Mouse (Mus musculus): ENCODE data around the gene Cwc22. TPM values are rescaled to one million over a fixed set of nuclear protein-coding genes. Genes with fewer than 3 reads are reported as not detected.
A peak's percentile ranks its signal among the peaks of the same experiment; 100 is the strongest.

The Cwc22 gene
- polyA plus RNA-seq, 1 experiment from 2014 or later: 18.8 TPM

- Histone ChIP-seq H3K9ac (ENCODE audit: low read length) (no peak overlapping the region), H3K4me1 (ENCODE audit: control insufficient read depth in 2 of 2, insufficient read depth in 2 of 2, low read length in 2 of 2) (peaks cover 0 to 7% of the 10 kb centered on the region in 2 experiments; a peak in 2 of 4 replicates), H3K27me3 (ENCODE audit: control insufficient read depth, insufficient read depth, low read length) (no peaks in the 10 kb centered on the region), H3K4me2 (ENCODE audit: low read length) (no peak overlapping the region), H3K36me3 (ENCODE audit: control insufficient read depth, insufficient read depth, low read length) (no peaks in the 10 kb centered on the region), H3K4me3 (ENCODE audit: control insufficient read depth in 1 of 2, insufficient read depth in 1 of 2, low read depth in 1 of 2, low read length in 2 of 2) (no peak overlapping the region), H3K9me3 (ENCODE audit: control insufficient read depth, low read length) (no peaks in the 10 kb centered on the region), H3K27ac (replicated peaks in 1 of 2; ENCODE audit: control insufficient read depth in 1 of 2, insufficient read depth in 1 of 2, low read depth in 2 of 2, low read length in 2 of 2) (no peak overlapping the region)
- WGBS: 75% methylated on average over 2 of the region's 2 CpGs
- ATAC-seq (ENCODE audit: insufficient number of reproducible peaks, insufficient read depth, low FRiP score, low read depth): no peak
Observed at GRCm38 (mm10) chr2:77948921-77949320, 2.7 kb upstream of the Cwc22 start.

- Histone ChIP-seq H3K4me2 (ENCODE audit: low read length) (no peak overlapping the region), H3K4me3 (ENCODE audit: control insufficient read depth in 1 of 2, insufficient read depth in 1 of 2, low read depth in 1 of 2, low read length in 2 of 2) (no peak overlapping the region), H3K9me3 (ENCODE audit: control insufficient read depth, low read length) (no peaks in the 10 kb centered on the region), H3K27ac (replicated peaks in 1 of 2; ENCODE audit: control insufficient read depth in 1 of 2, insufficient read depth in 1 of 2, low read depth in 2 of 2, low read length in 2 of 2) (no peak overlapping the region), H3K27me3 (ENCODE audit: control insufficient read depth, insufficient read depth, low read length) (no peaks in the 10 kb centered on the region), H3K4me1 (ENCODE audit: control insufficient read depth in 2 of 2, insufficient read depth in 2 of 2, low read length in 2 of 2) (peaks cover 0 to 7% of the 10 kb centered on the region in 2 experiments; a peak in 2 of 4 replicates), H3K9ac (ENCODE audit: low read length) (no peak overlapping the region), H3K36me3 (ENCODE audit: control insufficient read depth, insufficient read depth, low read length) (no peaks in the 10 kb centered on the region)
- no peak for ATAC-seq (ENCODE audit: insufficient number of reproducible peaks, insufficient read depth, low FRiP score, low read depth)
- WGBS: 77% methylated on average over 1 of the region's 1 CpGs
Observed at GRCm38 (mm10) chr2:77948126-77948525, 2.0 kb upstream of the Cwc22 start.

- H3K9me3 ChIP-seq (ENCODE audit: control insufficient read depth, low read length): no peaks in the 10 kb centered on the region
- H3K4me2 ChIP-seq (ENCODE audit: low read length): no peak overlapping the region
- no peak overlapping the region for H3K9ac ChIP-seq (ENCODE audit: low read length)
- ATAC-seq (ENCODE audit: insufficient number of reproducible peaks, insufficient read depth, low FRiP score, low read depth): no peak
- peaks cover 0 to 7% of the 10 kb centered on the region in 2 experiments; a peak in 2 of 4 replicates for H3K4me1 ChIP-seq (ENCODE audit: control insufficient read depth in 2 of 2, insufficient read depth in 2 of 2, low read length in 2 of 2)
- H3K36me3 ChIP-seq (ENCODE audit: control insufficient read depth, insufficient read depth, low read length): 0 out of 2 replicates have a peak, but pooled peaks cover 2% of the 10 kb centered on the region
- 63% methylated on average over 3 of the region's 3 CpGs for WGBS
- H3K4me3 ChIP-seq (ENCODE audit: control insufficient read depth in 1 of 2, insufficient read depth in 1 of 2, low read depth in 1 of 2, low read length in 2 of 2): no peak overlapping the region
- H3K27me3 ChIP-seq (ENCODE audit: control insufficient read depth, insufficient read depth, low read length): no peaks in the 10 kb centered on the region
- no peak overlapping the region for H3K27ac ChIP-seq (replicated peaks in 1 of 2; ENCODE audit: control insufficient read depth in 1 of 2, insufficient read depth in 1 of 2, low read depth in 2 of 2, low read length in 2 of 2)
Observed at GRCm38 (mm10) chr2:77947161-77947870, 1.1 kb upstream of the Cwc22 start.

GRCm38 (mm10) chr2:77944860-77945595 is 1.1 kb downstream of the Cwc22 start:
- Histone ChIP-seq H3K36me3 (ENCODE audit: control insufficient read depth, insufficient read depth, low read length) (0 out of 2 replicates have a peak, but pooled peaks cover 2% of the 10 kb centered on the region), H3K4me1 (ENCODE audit: control insufficient read depth in 2 of 2, insufficient read depth in 2 of 2, low read length in 2 of 2) (peaks cover 0 to 7% of the 10 kb centered on the region in 2 experiments; a peak in 2 of 4 replicates), H3K4me2 (ENCODE audit: low read length) (peak overlapping the region; percentile 91), H3K27ac (replicated peaks in 1 of 2; ENCODE audit: control insufficient read depth in 1 of 2, insufficient read depth in 1 of 2, low read depth in 2 of 2, low read length in 2 of 2) (peak overlapping the region in 1 of 2 experiments; percentile 68; a peak in 1 of 4 replicates), H3K27me3 (ENCODE audit: control insufficient read depth, insufficient read depth, low read length) (no peaks in the 10 kb centered on the region), H3K9me3 (ENCODE audit: control insufficient read depth, low read length) (no peaks in the 10 kb centered on the region), H3K4me3 (ENCODE audit: control insufficient read depth in 1 of 2, insufficient read depth in 1 of 2, low read depth in 1 of 2, low read length in 2 of 2) (peak overlapping the region; percentile 69 to 87), H3K9ac (ENCODE audit: low read length) (peak overlapping the region; percentile 89)
- no peak for ATAC-seq (ENCODE audit: insufficient number of reproducible peaks, insufficient read depth, low FRiP score, low read depth)
- 35% methylated on average over 8 of the region's 8 CpGs for WGBS

GRCm38 (mm10) chr2:77944281-77944680 is 1.9 kb downstream of the Cwc22 start:
- H3K9ac ChIP-seq (ENCODE audit: low read length): no peak overlapping the region
- 89% methylated on average over 5 of the region's 5 CpGs for WGBS
- ATAC-seq (ENCODE audit: insufficient number of reproducible peaks, insufficient read depth, low FRiP score, low read depth): no peak
- H3K4me3 ChIP-seq (ENCODE audit: control insufficient read depth in 1 of 2, insufficient read depth in 1 of 2, low read depth in 1 of 2, low read length in 2 of 2): no peak overlapping the region
- H3K36me3 ChIP-seq (ENCODE audit: control insufficient read depth, insufficient read depth, low read length): 0 out of 2 replicates have a peak, but pooled peaks cover 4% of the 10 kb centered on the region
- no peak overlapping the region for H3K4me2 ChIP-seq (ENCODE audit: low read length)
- no peak overlapping the region for H3K27ac ChIP-seq (replicated peaks in 1 of 2; ENCODE audit: control insufficient read depth in 1 of 2, insufficient read depth in 1 of 2, low read depth in 2 of 2, low read length in 2 of 2)
- no peaks in the 10 kb centered on the region for H3K27me3 ChIP-seq (ENCODE audit: control insufficient read depth, insufficient read depth, low read length)
- H3K9me3 ChIP-seq (ENCODE audit: control insufficient read depth, low read length): no peaks in the 10 kb centered on the region
- peaks cover 0 to 7% of the 10 kb centered on the region in 2 experiments; a peak in 2 of 4 replicates for H3K4me1 ChIP-seq (ENCODE audit: control insufficient read depth in 2 of 2, insufficient read depth in 2 of 2, low read length in 2 of 2)

- Histone ChIP-seq H3K4me3 (ENCODE audit: control insufficient read depth in 1 of 2, insufficient read depth in 1 of 2, low read depth in 1 of 2, low read length in 2 of 2) (no peak overlapping the region), H3K4me1 (ENCODE audit: control insufficient read depth in 2 of 2, insufficient read depth in 2 of 2, low read length in 2 of 2) (peaks cover 0 to 7% of the 10 kb centered on the region in 2 experiments; a peak in 2 of 4 replicates), H3K4me2 (ENCODE audit: low read length) (no peak overlapping the region), H3K9ac (ENCODE audit: low read length) (no peak overlapping the region), H3K27ac (replicated peaks in 1 of 2; ENCODE audit: control insufficient read depth in 1 of 2, insufficient read depth in 1 of 2, low read depth in 2 of 2, low read length in 2 of 2) (no peak overlapping the region), H3K27me3 (ENCODE audit: control insufficient read depth, insufficient read depth, low read length) (no peaks in the 10 kb centered on the region), H3K36me3 (ENCODE audit: control insufficient read depth, insufficient read depth, low read length) (peaks cover 9% of the 10 kb centered on the region; the same call in 1 of the 2 replicates), H3K9me3 (ENCODE audit: control insufficient read depth, low read length) (no peaks in the 10 kb centered on the region)
- ATAC-seq (ENCODE audit: insufficient number of reproducible peaks, insufficient read depth, low FRiP score, low read depth): no peak
- 97% methylated on average over 2 of the region's 2 CpGs for WGBS
Observed at GRCm38 (mm10) chr2:77941944-77942343, 4.2 kb downstream of the Cwc22 start.

- Histone ChIP-seq H3K4me3 (ENCODE audit: control insufficient read depth in 1 of 2, insufficient read depth in 1 of 2, low read depth in 1 of 2, low read length in 2 of 2) (no peak overlapping the region), H3K4me2 (ENCODE audit: low read length) (no peak overlapping the region), H3K27me3 (ENCODE audit: control insufficient read depth, insufficient read depth, low read length) (no peaks in the 10 kb centered on the region), H3K9me3 (ENCODE audit: control insufficient read depth, low read length) (no peaks in the 10 kb centered on the region), H3K4me1 (ENCODE audit: control insufficient read depth in 2 of 2, insufficient read depth in 2 of 2, low read length in 2 of 2) (no peaks in the 10 kb centered on the region), H3K27ac (replicated peaks in 1 of 2; ENCODE audit: control insufficient read depth in 1 of 2, insufficient read depth in 1 of 2, low read depth in 2 of 2, low read length in 2 of 2) (no peak overlapping the region), H3K36me3 (ENCODE audit: control insufficient read depth, insufficient read depth, low read length) (peaks cover 43% of the 10 kb centered on the region), H3K9ac (ENCODE audit: low read length) (no peak overlapping the region)
- ATAC-seq (ENCODE audit: insufficient number of reproducible peaks, insufficient read depth, low FRiP score, low read depth): no peak
- WGBS: 92% methylated on average over 4 of the region's 4 CpGs
Observed at GRCm38 (mm10) chr2:77938317-77938716, 7.9 kb downstream of the Cwc22 start.

All from heart, embryonic 14.5 days (tissue).